Mouse (Mus musculus) c-Kit-positive CD71-negative TER-119-negative erythroid progenitor cells, embryonic 14.5 days (primary cell): Measurements from ENCODE around the gene Helq.

Experiments used
- DNase-seq: peaks from one replicate; pipeline ENCODE4 v3.0.0-alpha.2; 2013; ENCODE audit warnings: low read depth

Gene Helq

GRCm38 (mm10) chr5:100776900-100777299 is 21.5 kb downstream of the Helq start:
- DNase-seq, result no peak

- DNase-seq, result no peak
Measured at GRCm38 (mm10) chr5:100775778-100776404, 22.5 kb downstream of the Helq start.

- no peak for DNase-seq
Measured at GRCm38 (mm10) chr5:100771575-100771974, 26.8 kb downstream of the Helq start.

GRCm38 (mm10) chr5:100766026-100766425 is 32.4 kb downstream of the Helq start:
- DNase-seq, result no peak

GRCm38 (mm10) chr5:100761736-100762135 is 36.7 kb downstream of the Helq start:
- no peak for DNase-seq

GRCm38 (mm10) chr5:100760049-100760663 is 38.2 kb downstream of the Helq start:
- DNase-seq, result no peak

- no peak for DNase-seq
Measured at GRCm38 (mm10) chr5:100758121-100758520, 40.3 kb downstream of the Helq start.

GRCm38 (mm10) chr5:100753407-100753806 is 45.0 kb downstream of the Helq start:
- DNase-seq, result no peak

GRCm38 (mm10) chr5:100751655-100752054 is 46.7 kb downstream of the Helq start:
- DNase-seq, result no peak

- DNase-seq, result no peak
Measured at GRCm38 (mm10) chr5:100750617-100751255, 47.7 kb downstream of the Helq start.

- DNase-seq, result no peak
Measured at GRCm38 (mm10) chr5:100738802-100739201, 59.6 kb downstream of the Helq start.

- no peak for DNase-seq
Measured at GRCm38 (mm10) chr5:100736919-100737318, 61.5 kb downstream of the Helq start.

- no peak for DNase-seq
Measured at GRCm38 (mm10) chr5:100734535-100734934, 63.9 kb downstream of the Helq start.

GRCm38 (mm10) chr5:100728757-100729156 is 69.6 kb downstream of the Helq start:
- DNase-seq, result no peak

- no peak for DNase-seq
Measured at GRCm38 (mm10) chr5:100726001-100726400, 72.4 kb downstream of the Helq start.

GRCm38 (mm10) chr5:100719235-100720088 is 78.9 kb downstream of the Helq start, which contains the start of gene Hpse:
Gene Hpse (minus strand): TSS chr5:100719716.
- DNase-seq, result no peak

GRCm38 (mm10) chr5:100716762-100717161 is 81.6 kb downstream of the Helq start:
- no peak for DNase-seq
